Mouse (Mus musculus) ES-Bruce4 (cell line): ENCODE measurements around the gene Scfd2. TPM values are rescaled to one million over a fixed set of nuclear protein-coding genes. Genes with fewer than 3 reads are reported as not detected.

ENCODE experiments used
- H3K27ac ChIP-seq: 2 replicates; pipeline ENCODE4 v1.5.1; 2012; ENCODE audit warnings: low read length, inconsistent platforms; ENCODE audit not compliant: insufficient read depth
- H3K27me3 ChIP-seq: 2 replicates; pipeline ENCODE4 v1.6.1; 2012; ENCODE audit warnings: mild to moderate bottlenecking, low read length, inconsistent platforms; ENCODE audit not compliant: control insufficient read depth, poor library complexity, insufficient read depth, severe bottlenecking
- H3K36me3 ChIP-seq: 2 replicates; pipeline ENCODE4 v1.6.1; 2012; ENCODE audit warnings: inconsistent platforms, mild to moderate bottlenecking, low read length, moderate library complexity; ENCODE audit not compliant: control insufficient read depth, poor library complexity, insufficient read depth, severe bottlenecking
- H3K4me1 ChIP-seq: one replicate; pipeline ENCODE4 v1.8.1; 2011; ENCODE audit warnings: low read length; ENCODE audit not compliant: control insufficient read depth, insufficient read depth
- H3K4me3 ChIP-seq: 2 replicates; pipeline ENCODE4 v1.5.1; 2011; ENCODE audit warnings: low read depth, mild to moderate bottlenecking, low read length
- H3K9ac ChIP-seq: 2 replicates; pipeline ENCODE4 v1.6.1; 2012; ENCODE audit warnings: low read depth, mild to moderate bottlenecking, inconsistent platforms; ENCODE audit not compliant: poor library complexity, severe bottlenecking
- H3K9me3 ChIP-seq: replicated peaks from 2 replicates; pipeline ENCODE4 v1.6.1; 2012; ENCODE audit warnings: mild to moderate bottlenecking, low read length, inconsistent platforms; ENCODE audit not compliant: control insufficient read depth, poor library complexity, insufficient read depth, severe bottlenecking
- CTCF ChIP-seq: IDR thresholded peaks from one replicate; pipeline ENCODE4 v1.8.1; 2011; ENCODE audit warnings: low read depth, low read length
- EP300 ChIP-seq: IDR thresholded peaks from 2 replicates; pipeline ENCODE4 v1.6.1; 2011; ENCODE audit warnings: low read depth, low read length; ENCODE audit not compliant: insufficient read depth
- POLR2A ChIP-seq: IDR thresholded peaks from one replicate; pipeline ENCODE4 v1.8.1; 2011; ENCODE audit warnings: low read length; ENCODE audit not compliant: insufficient read depth
- polyA plus RNA-seq: library from polyadenylated mRNA; stranded (reverse); fragments of >200 nt; gene quantifications from 2 replicates; pipeline ENCODE4 v1.2.4, GENCODE M21; 2011; ENCODE audit warnings: low read depth; ENCODE audit not compliant: missing spikeins, insufficient read depth, insufficient read length

Gene Scfd2
- polyA plus RNA-seq, 1 experiment: 5.8 TPM

DNA sequence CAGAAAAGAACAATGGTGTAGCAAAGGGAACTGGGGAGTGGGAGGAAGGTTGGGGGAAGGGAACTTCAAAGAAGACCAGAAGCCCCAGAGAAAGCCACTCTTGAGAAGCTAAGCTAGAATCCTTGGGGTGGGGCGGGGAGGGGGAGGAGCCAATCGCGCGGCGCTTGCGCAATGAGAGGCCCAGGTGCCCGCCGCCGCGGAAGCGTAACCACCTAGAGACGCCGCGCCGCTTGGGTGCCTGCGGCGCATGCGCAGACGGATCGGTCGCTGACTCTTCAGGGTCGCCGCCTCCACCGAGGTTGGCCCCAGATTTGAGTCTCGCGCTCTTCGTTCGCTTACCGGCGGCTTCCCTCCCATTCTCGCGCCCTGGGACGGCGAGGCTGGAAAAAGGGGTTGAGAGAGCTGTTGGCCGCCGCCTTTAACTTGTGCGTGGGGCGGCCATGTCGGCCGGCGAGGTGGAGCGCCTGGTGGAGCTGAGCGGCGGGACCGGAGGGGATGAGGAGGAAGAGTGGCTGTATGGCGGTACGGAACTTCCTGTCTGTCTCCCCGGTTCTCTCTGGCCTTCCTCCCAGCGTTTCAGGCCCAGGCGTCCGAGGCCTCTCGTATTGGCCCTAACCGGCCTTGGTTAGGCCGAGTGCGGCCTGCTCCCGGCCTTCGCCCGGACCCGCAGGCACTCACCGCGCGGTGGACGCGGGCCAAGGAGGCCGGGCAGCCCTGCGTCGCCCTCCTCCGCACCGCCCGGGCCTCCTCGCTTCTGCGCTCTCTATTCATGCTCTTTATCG, 3.9 kb upstream of the Scfd2 start, which contains the start of gene Fip1l1:
Gene Fip1l1, plus strand, starts transcription at position 210 of the 782 bp plus-strand sequence.
- peaks cover 7% of the 10 kb centered on the region for H3K36me3 ChIP-seq
- peak within 1 kb of the TSS; percentile 93 for H3K4me3 ChIP-seq
- H3K27me3 ChIP-seq: no peaks in the 10 kb centered on the region
- peak; percentile 47 for TF ChIP-seq POLR2A
- TF ChIP-seq EP300: no peak
- peak within 1 kb of the TSS; percentile 62 for H3K27ac ChIP-seq
- H3K4me1 ChIP-seq: no peaks in the 10 kb centered on the region
- H3K9me3 ChIP-seq: no peaks in the 10 kb centered on the region
- peak within 1 kb of the TSS; percentile 93 for H3K9ac ChIP-seq

GRCm38 (mm10) chr5:74530785-74531184, 774 bp downstream of the Scfd2 start:
- Histone ChIP-seq H3K4me3 (peak overlapping the region; percentile 93), H3K4me1 (no peaks in the 10 kb centered on the region), H3K36me3 (no peaks in the 10 kb centered on the region), H3K27me3 (no peaks in the 10 kb centered on the region), H3K27ac (no peak overlapping the region), H3K9ac (peak overlapping the region; percentile 36; the same call in 1 of the 2 replicates), H3K9me3 (no peaks in the 10 kb centered on the region)
- TF ChIP-seq POLR2A (no peak), EP300 (no peak), CTCF (no peak)

DNA sequence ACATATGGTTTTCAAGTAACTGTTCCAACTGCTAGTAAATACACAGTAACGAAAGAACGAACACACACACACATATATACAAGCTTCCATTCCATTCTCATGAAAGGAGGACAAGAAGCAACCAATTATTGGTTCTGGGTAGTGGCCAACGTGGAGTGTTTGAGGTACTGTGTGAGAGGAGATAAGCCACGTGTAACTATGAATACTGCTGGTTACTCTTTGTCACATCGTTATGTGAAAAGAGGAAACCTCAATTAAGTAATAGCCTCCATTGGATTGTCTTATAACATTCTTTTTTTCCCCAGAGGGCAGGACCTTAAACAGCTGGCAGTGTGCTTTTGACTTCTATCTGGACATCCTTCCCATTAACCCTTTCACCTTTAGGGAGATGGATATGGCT, 4.5 kb downstream of the Scfd2 start:
- Histone ChIP-seq H3K27ac (no peak overlapping the region), H3K9me3 (no peaks in the 10 kb centered on the region), H3K9ac (no peak overlapping the region), H3K36me3 (no peaks in the 10 kb centered on the region), H3K4me3 (no peak overlapping the region), H3K27me3 (no peaks in the 10 kb centered on the region), H3K4me1 (no peaks in the 10 kb centered on the region)
- TF ChIP-seq POLR2A (no peak), EP300 (no peak), CTCF (no peak)

DNA sequence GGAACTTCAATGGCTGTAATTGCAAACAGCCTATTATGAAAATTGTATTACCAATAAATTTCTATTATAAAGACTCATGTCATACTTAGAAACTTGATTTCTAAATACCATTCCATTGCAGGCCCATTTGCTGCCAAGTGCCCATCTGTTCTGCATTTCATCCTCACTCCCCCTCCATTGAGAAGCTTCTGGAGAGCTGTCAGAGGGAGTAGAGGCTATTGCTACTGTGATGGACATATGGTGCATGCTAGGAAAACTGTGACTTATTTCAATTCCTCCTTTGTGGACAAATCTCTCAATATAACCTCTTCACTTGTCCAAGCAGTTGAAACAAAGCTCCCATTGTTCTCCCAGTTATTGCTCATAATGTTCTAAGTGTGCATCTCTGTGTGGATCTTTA, 19.9 kb downstream of the Scfd2 start:
- H3K27ac ChIP-seq: no peak overlapping the region
- no peak overlapping the region for H3K4me3 ChIP-seq
- no peaks in the 10 kb centered on the region for H3K27me3 ChIP-seq
- TF ChIP-seq EP300 (no peak), POLR2A (no peak), CTCF (no peak)
- no peaks in the 10 kb centered on the region for H3K9me3 ChIP-seq
- H3K36me3 ChIP-seq: no peaks in the 10 kb centered on the region
- no peaks in the 10 kb centered on the region for H3K4me1 ChIP-seq
- H3K9ac ChIP-seq: no peak overlapping the region

- H3K36me3 ChIP-seq: no peaks in the 10 kb centered on the region
- H3K27ac ChIP-seq: no peak overlapping the region
- H3K27me3 ChIP-seq: no peaks in the 10 kb centered on the region
- TF ChIP-seq EP300 (no peak), CTCF (no peak), POLR2A (no peak)
- no peak overlapping the region for H3K9ac ChIP-seq
- no peaks in the 10 kb centered on the region for H3K4me1 ChIP-seq
- no peaks in the 10 kb centered on the region for H3K9me3 ChIP-seq
- no peak overlapping the region for H3K4me3 ChIP-seq
Observed at GRCm38 (mm10) chr5:74492705-74493104, 38.9 kb downstream of the Scfd2 start.

DNA sequence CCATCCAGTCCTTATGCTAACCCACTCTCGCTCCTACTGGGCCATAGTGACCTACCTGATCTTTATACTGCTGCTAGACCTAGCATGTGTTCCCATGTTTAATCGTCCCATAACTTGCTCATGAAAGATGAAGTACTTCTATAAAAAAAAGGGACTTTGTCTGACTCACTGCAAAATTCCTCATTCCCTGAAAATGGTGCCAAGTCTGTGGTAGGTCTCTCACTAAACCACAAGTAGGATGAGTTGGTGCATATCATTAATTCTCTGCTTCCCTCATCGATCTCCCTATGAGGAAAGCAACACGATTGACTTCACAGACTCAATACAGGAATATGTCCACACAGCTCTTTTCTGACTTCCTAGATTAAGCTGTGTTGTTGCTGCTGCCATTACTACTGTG, 46.9 kb downstream of the Scfd2 start:
- Histone ChIP-seq H3K9me3 (no peaks in the 10 kb centered on the region), H3K4me1 (no peaks in the 10 kb centered on the region), H3K27ac (no peak overlapping the region), H3K4me3 (no peak overlapping the region), H3K9ac (no peak overlapping the region), H3K27me3 (no peaks in the 10 kb centered on the region), H3K36me3 (no peaks in the 10 kb centered on the region)
- TF ChIP-seq CTCF (no peak), EP300 (no peak), POLR2A (no peak)
